Mouse (Mus musculus): ENCODE measurements around the gene Adamts12.

Adamts12 gene

GRCm38 (mm10) chr15:11292246-11292645 is 227.7 kb downstream of the Adamts12 start:
- no peak for DNase-seq (ENCODE audit: low spot score in 2 of 2)

GRCm38 (mm10) chr15:11295016-11295415 is 230.4 kb downstream of the Adamts12 start:
- DNase-seq (ENCODE audit: low spot score in 2 of 2) = no peak

- no peak for DNase-seq (ENCODE audit: low spot score in 2 of 2)
Observed at GRCm38 (mm10) chr15:11297960-11298359, 233.4 kb downstream of the Adamts12 start.

- DNase-seq (ENCODE audit: low spot score in 2 of 2) = no peak
Observed at GRCm38 (mm10) chr15:11317077-11317476, 252.5 kb downstream of the Adamts12 start.

GRCm38 (mm10) chr15:11320481-11320880 is 255.9 kb downstream of the Adamts12 start:
- DNase-seq (ENCODE audit: low spot score in 2 of 2) = peak in 1 of 2 experiments; percentile 35

GRCm38 (mm10) chr15:11339467-11340180 is 275.0 kb downstream of the Adamts12 start:
- peak in 1 of 2 experiments; percentile 11 for DNase-seq (ENCODE audit: low spot score in 2 of 2)

GRCm38 (mm10) chr15:11355865-11356264 is 291.3 kb downstream of the Adamts12 start:
- DNase-seq (ENCODE audit: low spot score in 2 of 2) = no peak

GRCm38 (mm10) chr15:11357501-11357900 is 292.9 kb downstream of the Adamts12 start:
- DNase-seq (ENCODE audit: low spot score in 2 of 2) = no peak

GRCm38 (mm10) chr15:11360888-11361287 is 296.3 kb downstream of the Adamts12 start:
- no peak for DNase-seq (ENCODE audit: low spot score in 2 of 2)

GRCm38 (mm10) chr15:11361824-11362223 is 297.2 kb downstream of the Adamts12 start:
- DNase-seq (ENCODE audit: low spot score in 2 of 2) = no peak

GRCm38 (mm10) chr15:11364112-11364511 is 299.5 kb downstream of the Adamts12 start:
- no peak for DNase-seq (ENCODE audit: low spot score in 2 of 2)

- DNase-seq (ENCODE audit: low spot score in 2 of 2) = peak; percentile 34 to 80
Observed at GRCm38 (mm10) chr15:11364795-11365194, 300.2 kb downstream of the Adamts12 start.

- no peak for DNase-seq (ENCODE audit: low spot score in 2 of 2)
Observed at GRCm38 (mm10) chr15:11369572-11369971, 305.0 kb downstream of the Adamts12 start.

GRCm38 (mm10) chr15:11370477-11371085 is 306.0 kb downstream of the Adamts12 start:
- no peak for DNase-seq (ENCODE audit: low spot score in 2 of 2)

GRCm38 (mm10) chr15:11379431-11380086 is 315.0 kb downstream of the Adamts12 start:
- DNase-seq (ENCODE audit: low spot score in 2 of 2) = no peak

GRCm38 (mm10) chr15:11380087-11380530 is 315.5 kb downstream of the Adamts12 start:
- DNase-seq (ENCODE audit: low spot score in 2 of 2) = peak in 1 of 2 experiments; percentile 26

GRCm38 (mm10) chr15:11380616-11381015 is 316.0 kb downstream of the Adamts12 start:
- no peak for DNase-seq (ENCODE audit: low spot score in 2 of 2)

- no peak for DNase-seq (ENCODE audit: low spot score in 2 of 2)
Observed at GRCm38 (mm10) chr15:11382585-11382984, 318.0 kb downstream of the Adamts12 start.

- DNase-seq (ENCODE audit: low spot score in 2 of 2) = no peak
Observed at GRCm38 (mm10) chr15:11383796-11384195, 319.2 kb downstream of the Adamts12 start.

GRCm38 (mm10) chr15:11392903-11393302 is 328.3 kb downstream of the Adamts12 start:
- no peak for DNase-seq (ENCODE audit: low spot score in 2 of 2)

GRCm38 (mm10) chr15:11396421-11396820 is 331.8 kb downstream of the Adamts12 start:
- DNase-seq (ENCODE audit: low spot score in 2 of 2) = no peak
